Mouse (Mus musculus) embryo, embryonic 9.5 days (tissue): ENCODE results near the gene Catsper4.

Source experiments
- DNase-seq: peaks from one replicate; pipeline ENCODE4 v3.0.0-alpha.2; 2017; ENCODE audit errors: extremely low spot score

Catsper4 gene

GRCm38 (mm10) chr4:134250930-134251240, 23.7 kb upstream of the Catsper4 start:
- peak; percentile 68 for DNase-seq

GRCm38 (mm10) chr4:134250116-134250929, 23.1 kb upstream of the Catsper4 start:
- DNase-seq: peak; percentile 53

- peak; percentile 84 for DNase-seq
Measured at GRCm38 (mm10) chr4:134249651-134250050, 22.5 kb upstream of the Catsper4 start.

GRCm38 (mm10) chr4:134246719-134247258, 19.6 kb upstream of the Catsper4 start, which contains the start of gene Gm30191:
Gm30191 (plus strand) TSS chr4:134246935.
- no peak for DNase-seq

GRCm38 (mm10) chr4:134246256-134246655, 19.1 kb upstream of the Catsper4 start:
- DNase-seq: no peak

- DNase-seq: peak; percentile 97
Measured at GRCm38 (mm10) chr4:134245148-134245843, 18.1 kb upstream of the Catsper4 start, which contains the start of gene Zfp593. Zfp593 (minus strand) TSS chr4:134245592.

GRCm38 (mm10) chr4:134243516-134244250, 16.5 kb upstream of the Catsper4 start, which contains the start of gene E130218I03Rik:
E130218I03Rik (plus strand) TSS chr4:134243662.
- no peak for DNase-seq

GRCm38 (mm10) chr4:134238686-134239085, 11.5 kb upstream of the Catsper4 start:
- DNase-seq: no peak

GRCm38 (mm10) chr4:134238279-134238651, 11.1 kb upstream of the Catsper4 start, which contains the start of gene Cnksr1:
Cnksr1 (minus strand) TSS chr4:134238399.
- DNase-seq: peak; percentile 19

- DNase-seq: no peak
Measured at GRCm38 (mm10) chr4:134237582-134238278, 10.5 kb upstream of the Catsper4 start.

- no peak for DNase-seq
Measured at GRCm38 (mm10) chr4:134234876-134235275, 7.7 kb upstream of the Catsper4 start.

GRCm38 (mm10) chr4:134230431-134230830, 3.2 kb upstream of the Catsper4 start:
- DNase-seq: no peak

- DNase-seq: no peak
Measured at GRCm38 (mm10) chr4:134222793-134223600, 4.2 kb downstream of the Catsper4 start.

GRCm38 (mm10) chr4:134206488-134207053, 20.6 kb downstream of the Catsper4 start:
- DNase-seq: no peak

- no peak for DNase-seq
Measured at GRCm38 (mm10) chr4:134203340-134203896, 23.8 kb downstream of the Catsper4 start.

GRCm38 (mm10) chr4:134202904-134203303, 24.3 kb downstream of the Catsper4 start, which contains the start of gene Gm7534:
Gm7534 (minus strand) TSS chr4:134203004.
- no peak for DNase-seq

GRCm38 (mm10) chr4:134199371-134199770, 27.8 kb downstream of the Catsper4 start:
- DNase-seq: no peak

GRCm38 (mm10) chr4:134186268-134186667, 40.9 kb downstream of the Catsper4 start:
- DNase-seq: peak; percentile 10

GRCm38 (mm10) chr4:134185569-134185968, 41.6 kb downstream of the Catsper4 start:
- no peak for DNase-seq

GRCm38 (mm10) chr4:134183711-134184110, 43.5 kb downstream of the Catsper4 start:
- no peak for DNase-seq
